Mouse (Mus musculus) forebrain, embryonic 13.5 days (tissue): ENCODE data around the gene Fut1. TPM values are rescaled to one million over a fixed set of nuclear protein-coding genes. Genes with fewer than 3 reads are reported as not detected.

Experiments used
- ATAC-seq: fragments of 200-750 bp; cut with Nextera tagmentation; 2 replicates; pipeline ENCODE4 v1.8.0; 2017
- H3K27ac ChIP-seq: fragments of 300-500 bp; sonication (generic); 2 replicates; pipeline ENCODE4 v1.5.1; 2015; ENCODE audit warnings: inconsistent platforms, mild to moderate bottlenecking, moderate library complexity
- H3K27me3 ChIP-seq: fragments of 300-500 bp; sonication (generic); 2 replicates; pipeline ENCODE4 v1.6.1; 2015; ENCODE audit warnings: mild to moderate bottlenecking, inconsistent platforms
- H3K36me3 ChIP-seq: fragments of 300-500 bp; sonication (generic); 2 replicates; pipeline ENCODE4 v1.6.1; 2015; ENCODE audit warnings: mild to moderate bottlenecking, inconsistent platforms; ENCODE audit not compliant: poor library complexity, severe bottlenecking
- H3K4me1 ChIP-seq: fragments of 300-500 bp; sonication (generic); 2 replicates; pipeline ENCODE4 v1.6.1; 2015; ENCODE audit warnings: inconsistent platforms
- H3K4me2 ChIP-seq: fragments of 300-500 bp; sonication (generic); 2 replicates; pipeline ENCODE4 v1.6.1; 2015; ENCODE audit warnings: inconsistent platforms, mild to moderate bottlenecking, moderate library complexity
- H3K4me3 ChIP-seq: fragments of 300-500 bp; sonication (generic); 2 replicates; pipeline ENCODE4 v1.5.1; 2015; ENCODE audit warnings: mild to moderate bottlenecking, inconsistent platforms
- H3K9ac ChIP-seq: fragments of 300-500 bp; sonication (generic); 2 replicates; pipeline ENCODE4 v1.6.1; 2015; ENCODE audit warnings: mild to moderate bottlenecking, inconsistent platforms
- H3K9me3 ChIP-seq: fragments of 300-500 bp; sonication (generic); replicated peaks from 2 replicates; pipeline ENCODE4 v1.6.1; 2016; ENCODE audit warnings: inconsistent platforms
- WGBS: fragments of 180-500 bp; shearing (Covaris S2); methylation state at CpG from one replicate; pipeline ENCODE4 v1.1.7; 2015; 5-methylcytosine and 5-hydroxymethylcytosine counted together
- polyA plus RNA-seq: library from polyadenylated mRNA; unstranded; fragments of >200 nt; fragmentation: Nextera tagmentation; extraction: Ambion mirVana; gene quantifications from 2 replicates; pipeline ENCODE4 v1.2.1, GENCODE M21; 2015

The Fut1 gene
- polyA plus RNA-seq, 1 experiment from 2014 or later, result not detected

DNA sequence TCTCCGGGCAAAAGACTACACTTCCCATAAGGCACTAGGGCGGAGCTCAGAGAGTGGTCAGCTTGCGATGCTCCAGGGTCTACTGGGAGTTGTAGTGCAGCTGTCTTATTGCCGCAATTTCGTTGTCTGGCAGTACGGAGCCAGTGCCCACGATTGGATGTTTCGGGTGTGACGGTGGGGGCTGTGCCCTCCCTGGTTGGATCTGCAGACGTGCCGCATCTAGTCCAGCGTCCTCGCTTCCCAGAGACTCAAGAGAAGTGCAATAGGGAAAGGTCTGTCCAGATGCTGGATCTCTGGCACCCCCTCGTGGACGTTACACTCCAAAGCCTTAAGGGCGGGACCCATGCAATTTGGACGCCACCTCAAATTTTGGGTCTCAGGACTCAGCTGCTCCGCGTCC lies 27.9 kb upstream of the Fut1 start:
- Histone ChIP-seq H3K27me3 (no peaks in the 10 kb centered on the region), H3K27ac (peak overlapping the region; percentile 11; the same call in 1 of the 2 replicates), H3K4me3 (peak overlapping the region; percentile 34), H3K36me3 (peaks cover 35% of the 10 kb centered on the region), H3K4me1 (peaks cover 6% of the 10 kb centered on the region; the same call in 1 of the 2 replicates), H3K4me2 (peak overlapping the region; percentile 57), H3K9ac (peak overlapping the region; percentile 48; the same call in 1 of the 2 replicates), H3K9me3 (no peaks in the 10 kb centered on the region)
- 5% methylated on average over 19 of the region's 19 CpGs for WGBS
- peak; percentile 99 for ATAC-seq

- Histone ChIP-seq H3K9me3 (no peaks in the 10 kb centered on the region), H3K4me3 (no peak overlapping the region), H3K9ac (0 out of 2 replicates have a peak overlapping the region, but pooled peaks have one; percentile 48), H3K36me3 (peaks cover 31% of the 10 kb centered on the region), H3K4me2 (no peak overlapping the region), H3K27me3 (no peaks in the 10 kb centered on the region), H3K4me1 (peaks cover 6% of the 10 kb centered on the region; the same call in 1 of the 2 replicates), H3K27ac (no peak overlapping the region)
- no peak for ATAC-seq
- 95% methylated on average over 5 of the region's 5 CpGs for WGBS
Observed at GRCm38 (mm10) chr7:45589898-45590297, 27.2 kb upstream of the Fut1 start.

GRCm38 (mm10) chr7:45590874-45591273 lies 26.2 kb upstream of the Fut1 start:
- H3K4me1 ChIP-seq, result peaks cover 6% of the 10 kb centered on the region; the same call in 1 of the 2 replicates
- ATAC-seq, result no peak

GRCm38 (mm10) chr7:45591880-45592279 lies 25.2 kb upstream of the Fut1 start:
- Histone ChIP-seq H3K36me3 (peaks cover 12% of the 10 kb centered on the region), H3K9me3 (no peaks in the 10 kb centered on the region), H3K4me3 (no peak overlapping the region), H3K9ac (no peak overlapping the region), H3K4me2 (no peak overlapping the region), H3K27ac (no peak overlapping the region), H3K27me3 (no peaks in the 10 kb centered on the region), H3K4me1 (peaks cover 6% of the 10 kb centered on the region; the same call in 1 of the 2 replicates)
- no peak for ATAC-seq
- 82% methylated on average over 7 of the region's 7 CpGs for WGBS

More at GRCm38 (mm10) chr7:45590874-45591273, 26.2 kb upstream of the Fut1 start:
- Histone ChIP-seq H3K36me3 (peaks cover 22% of the 10 kb centered on the region), H3K27me3 (no peaks in the 10 kb centered on the region), H3K9me3 (no peaks in the 10 kb centered on the region), H3K4me3 (no peak overlapping the region), H3K27ac (no peak overlapping the region), H3K4me2 (no peak overlapping the region), H3K9ac (no peak overlapping the region)
- 64% methylated on average over 3 of the region's 3 CpGs for WGBS

GRCm38 (mm10) chr7:45593118-45593815 lies 23.8 kb upstream of the Fut1 start:
- H3K4me3 ChIP-seq, result no peak overlapping the region
- no peak overlapping the region for H3K9ac ChIP-seq
- no peak overlapping the region for H3K4me2 ChIP-seq
- ATAC-seq, result no peak
- H3K4me1 ChIP-seq, result peaks cover 6% of the 10 kb centered on the region; the same call in 1 of the 2 replicates
- H3K27ac ChIP-seq, result no peak overlapping the region
- WGBS, result 28% methylated on average over 10 of the region's 10 CpGs
- H3K9me3 ChIP-seq, result no peaks in the 10 kb centered on the region
- no peaks in the 10 kb centered on the region for H3K27me3 ChIP-seq
- 0 out of 2 replicates have a peak, but pooled peaks cover under 1% of the 10 kb centered on the region for H3K36me3 ChIP-seq

GRCm38 (mm10) chr7:45595176-45595575 lies 21.9 kb upstream of the Fut1 start:
- no peak overlapping the region for H3K4me3 ChIP-seq
- no peaks in the 10 kb centered on the region for H3K4me1 ChIP-seq
- H3K27me3 ChIP-seq, result no peaks in the 10 kb centered on the region
- no peak overlapping the region for H3K27ac ChIP-seq
- H3K9me3 ChIP-seq, result no peaks in the 10 kb centered on the region
- no peaks in the 10 kb centered on the region for H3K36me3 ChIP-seq
- no peak overlapping the region for H3K4me2 ChIP-seq
- H3K9ac ChIP-seq, result no peak overlapping the region
- no peak for ATAC-seq
- WGBS, result 84% methylated on average over 4 of the region's 4 CpGs

DNA sequence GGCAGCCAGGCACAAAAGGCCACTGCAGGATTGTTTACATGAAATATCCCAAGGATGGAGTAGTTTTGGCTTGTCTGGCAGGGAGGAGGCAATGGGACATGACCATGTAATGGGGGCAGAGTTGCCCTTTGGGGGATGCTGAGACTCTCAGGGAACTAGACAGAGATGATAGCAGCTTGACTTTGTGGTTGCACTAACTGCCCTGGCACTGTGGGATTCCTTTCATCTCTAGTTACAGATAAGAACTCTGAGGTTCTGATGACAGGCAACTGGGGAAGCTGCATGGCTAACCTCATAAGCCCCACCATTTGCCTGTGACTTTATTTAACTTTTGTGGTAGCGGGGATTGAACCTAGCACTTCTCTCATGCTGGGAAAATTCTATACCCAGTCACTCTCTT lies 21.0 kb upstream of the Fut1 start:
- no peak for ATAC-seq
- Histone ChIP-seq H3K27me3 (no peaks in the 10 kb centered on the region), H3K9ac (no peak overlapping the region), H3K36me3 (no peaks in the 10 kb centered on the region), H3K9me3 (no peaks in the 10 kb centered on the region), H3K27ac (no peak overlapping the region), H3K4me2 (no peak overlapping the region), H3K4me1 (no peaks in the 10 kb centered on the region), H3K4me3 (no peak overlapping the region)
- 70% methylated on average over 1 of the region's 1 CpGs for WGBS

GRCm38 (mm10) chr7:45597013-45597412 lies 20.1 kb upstream of the Fut1 start:
- no peak for ATAC-seq
- Histone ChIP-seq H3K9me3 (no peaks in the 10 kb centered on the region), H3K4me2 (no peak overlapping the region), H3K27me3 (no peaks in the 10 kb centered on the region), H3K4me1 (no peaks in the 10 kb centered on the region), H3K9ac (no peak overlapping the region), H3K36me3 (no peaks in the 10 kb centered on the region), H3K4me3 (no peak overlapping the region), H3K27ac (no peak overlapping the region)
- 91% methylated on average over 5 of the region's 5 CpGs for WGBS

DNA sequence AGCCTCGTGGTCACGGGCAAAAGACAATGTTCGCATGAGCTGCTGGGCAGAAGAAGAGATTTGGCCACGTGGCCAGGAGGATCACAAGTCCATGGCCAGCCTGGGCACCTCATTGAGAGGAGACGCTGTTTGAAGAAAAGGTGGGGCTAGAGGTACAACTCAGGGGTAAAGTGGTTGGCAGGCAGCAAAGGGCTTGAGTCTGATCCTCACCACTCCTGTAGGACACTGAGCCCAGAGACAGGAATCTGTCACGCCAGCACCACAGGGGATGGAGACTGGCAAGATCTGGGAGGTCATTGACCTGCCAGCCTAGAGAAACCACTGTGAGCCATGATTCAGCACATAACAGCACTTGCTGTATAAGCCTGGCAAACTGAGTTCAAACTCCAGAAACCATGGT lies 19.6 kb upstream of the Fut1 start:
- no peaks in the 10 kb centered on the region for H3K27me3 ChIP-seq
- no peak overlapping the region for H3K9ac ChIP-seq
- H3K4me2 ChIP-seq, result no peak overlapping the region
- H3K4me1 ChIP-seq, result no peaks in the 10 kb centered on the region
- no peak for ATAC-seq
- no peaks in the 10 kb centered on the region for H3K36me3 ChIP-seq
- no peak overlapping the region for H3K4me3 ChIP-seq
- no peak overlapping the region for H3K27ac ChIP-seq
- WGBS, result 95% methylated on average over 6 of the region's 6 CpGs
- H3K9me3 ChIP-seq, result no peaks in the 10 kb centered on the region

DNA sequence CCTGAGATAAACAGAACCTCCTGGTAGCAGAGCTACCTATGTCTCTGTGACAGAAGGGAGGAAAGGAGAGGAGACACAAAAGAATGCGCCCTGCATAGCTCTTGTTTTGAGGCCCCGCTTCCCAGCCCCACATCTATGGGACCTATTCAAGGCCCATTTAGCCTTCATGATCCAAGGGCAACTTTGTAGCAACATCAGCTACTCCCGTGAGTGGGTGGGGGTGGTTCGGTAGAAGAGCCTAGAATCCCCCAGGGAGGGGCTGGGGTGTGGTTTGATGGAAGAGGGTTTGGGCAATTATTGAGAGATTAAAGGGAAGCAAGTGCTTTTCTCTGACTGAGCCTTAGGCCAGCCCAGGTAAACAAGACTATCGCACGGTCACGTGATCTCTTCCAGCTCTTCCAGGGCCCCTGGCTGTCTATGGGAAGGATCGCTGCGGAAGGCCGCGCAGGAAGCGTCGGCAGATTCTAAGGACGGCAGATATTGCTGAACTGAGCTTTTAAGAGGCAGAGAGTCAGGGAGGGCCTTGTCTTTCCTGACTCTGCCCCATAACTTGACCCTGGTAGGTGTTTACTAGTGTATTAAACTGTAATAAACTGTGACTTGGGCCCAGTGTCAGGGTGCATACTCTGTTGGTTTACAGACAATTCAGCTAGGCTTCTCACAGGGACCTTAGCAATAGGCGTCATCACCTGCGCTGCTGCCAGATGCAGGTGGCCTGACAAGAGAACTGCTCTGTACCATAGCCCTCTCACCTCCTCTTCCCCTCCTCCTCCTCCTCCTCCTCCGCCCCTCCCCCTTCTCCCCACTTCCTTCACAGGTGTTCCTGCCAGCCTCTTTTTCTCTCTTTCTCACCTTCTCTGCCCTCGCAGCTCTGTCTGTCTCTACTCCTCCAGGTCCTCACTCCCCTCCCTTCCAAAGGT lies 17.9 kb upstream of the Fut1 start:
- no peaks in the 10 kb centered on the region for H3K4me1 ChIP-seq
- no peak for ATAC-seq
- no peak overlapping the region for H3K27ac ChIP-seq
- H3K36me3 ChIP-seq, result no peaks in the 10 kb centered on the region
- H3K9me3 ChIP-seq, result no peaks in the 10 kb centered on the region; the same call in 1 of the 2 replicates
- no peak overlapping the region for H3K9ac ChIP-seq
- H3K27me3 ChIP-seq, result no peaks in the 10 kb centered on the region
- no peak overlapping the region for H3K4me3 ChIP-seq
- 54% methylated on average over 18 of the region's 18 CpGs for WGBS
- no peak overlapping the region for H3K4me2 ChIP-seq

DNA sequence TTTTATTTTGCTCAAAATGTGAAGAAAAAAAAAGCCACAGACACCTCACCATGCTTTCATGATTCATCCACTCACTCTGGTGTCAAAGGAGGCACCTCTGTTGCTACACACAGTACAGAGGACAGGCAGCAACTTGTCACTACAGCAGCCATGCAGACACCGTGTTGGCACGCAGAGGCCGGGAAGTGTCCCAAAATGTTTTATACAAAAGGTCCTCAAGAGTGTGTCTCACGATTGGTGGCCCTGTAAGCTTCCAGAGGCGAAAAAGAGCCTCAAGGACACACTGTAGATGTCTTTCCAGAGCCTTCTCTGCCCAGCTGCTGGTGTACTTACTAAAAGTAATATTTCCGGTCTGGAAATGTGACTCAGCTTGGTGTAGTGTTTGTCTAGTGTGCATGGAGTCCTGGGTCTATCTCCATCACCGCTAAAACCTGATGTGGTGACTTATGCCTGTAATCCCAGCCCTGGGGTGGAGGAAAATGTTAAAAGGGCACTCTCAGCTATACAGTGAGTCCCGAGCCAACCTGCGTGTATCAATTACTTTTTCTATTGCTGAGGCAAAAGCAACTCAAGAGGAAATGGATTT lies 11.3 kb upstream of the Fut1 start:
- no peaks in the 10 kb centered on the region for H3K36me3 ChIP-seq
- no peaks in the 10 kb centered on the region; the same call in 1 of the 2 replicates for H3K9me3 ChIP-seq
- no peak for ATAC-seq
- no peak overlapping the region for H3K27ac ChIP-seq
- no peak overlapping the region for H3K4me3 ChIP-seq
- WGBS, result 81% methylated on average over 9 of the region's 9 CpGs
- no peaks in the 10 kb centered on the region for H3K27me3 ChIP-seq
- no peaks in the 10 kb centered on the region for H3K4me1 ChIP-seq
- H3K9ac ChIP-seq, result no peak overlapping the region
- no peak overlapping the region for H3K4me2 ChIP-seq

DNA sequence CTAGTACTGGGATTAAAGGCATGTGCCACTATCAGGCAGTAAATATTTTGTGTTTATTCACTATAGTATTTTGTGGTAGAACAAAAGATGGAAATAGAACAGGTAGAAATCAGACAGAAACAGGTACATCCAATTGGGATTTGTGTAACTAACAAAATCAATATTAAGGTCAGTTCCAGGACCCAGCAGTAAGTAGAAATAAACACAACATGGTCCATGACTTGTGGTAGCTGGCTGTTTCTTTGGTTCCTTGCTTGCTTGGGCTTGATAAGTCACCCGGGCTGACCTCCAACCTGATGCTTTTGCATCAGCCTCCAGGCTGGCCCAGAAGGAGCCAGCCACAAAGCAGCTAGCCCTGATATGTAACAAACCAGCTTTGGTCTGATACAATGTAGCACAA lies 7.6 kb upstream of the Fut1 start:
- Histone ChIP-seq H3K4me2 (no peak overlapping the region), H3K9ac (no peak overlapping the region), H3K36me3 (no peaks in the 10 kb centered on the region), H3K4me1 (no peaks in the 10 kb centered on the region), H3K27ac (no peak overlapping the region), H3K4me3 (no peak overlapping the region), H3K9me3 (no peaks in the 10 kb centered on the region), H3K27me3 (no peaks in the 10 kb centered on the region)
- ATAC-seq, result no peak
- 73% methylated on average over 1 of the region's 1 CpGs for WGBS
